Mouse (Mus musculus): ENCODE data around the gene Rab4a. TPM values are rescaled to one million over a fixed set of nuclear protein-coding genes. Genes with fewer than 3 reads are reported as not detected.

Gene Rab4a
- polyA plus RNA-seq, 1 experiment from 2014 or later: 70.2 TPM

GRCm38 (mm10) chr8:123820780-123821179 is 15.0 kb downstream of the Rab4a start:
- DNase-seq (ENCODE audit: low spot score) (no peak), ATAC-seq (replicated peaks; ENCODE audit: low FRiP score) (no peak)
- H3K27ac ChIP-seq (ENCODE audit: low read depth, low read length): no peak overlapping the region
- no peaks in the 10 kb centered on the region for H3K27me3 ChIP-seq (ENCODE audit: control insufficient read depth, insufficient read depth, low read length)
- no peak overlapping the region for H3K9ac ChIP-seq (ENCODE audit: low read length)
- H3K4me1 ChIP-seq (replicated peaks; ENCODE audit: control insufficient read depth, insufficient read depth, low read length): no peaks in the 10 kb centered on the region
- 97% methylated on average over 6 of the region's 6 CpGs for WGBS
- no peak overlapping the region for H3K4me2 ChIP-seq (ENCODE audit: low read depth, low read length, severe bottlenecking)
- H3K9me3 ChIP-seq (ENCODE audit: control insufficient read depth, low read length): no peaks in the 10 kb centered on the region
- H3K4me3 ChIP-seq (ENCODE audit: low read depth, low read length): no peak overlapping the region
- H3K36me3 ChIP-seq (ENCODE audit: control insufficient read depth, insufficient read depth, low read length): no peaks in the 10 kb centered on the region; the same call in 1 of the 2 replicates

- ATAC-seq (replicated peaks; ENCODE audit: low FRiP score): no peak
- H3K4me1 ChIP-seq (replicated peaks; ENCODE audit: control insufficient read depth, insufficient read depth, low read length): no peaks in the 10 kb centered on the region
Measured at GRCm38 (mm10) chr8:123823111-123823510, 17.3 kb downstream of the Rab4a start.

GRCm38 (mm10) chr8:123823532-123824123 is 17.8 kb downstream of the Rab4a start:
- H3K36me3 ChIP-seq (ENCODE audit: control insufficient read depth, insufficient read depth, low read length): peaks cover 4% of the 10 kb centered on the region; the same call in 1 of the 2 replicates
- WGBS: 95% methylated on average over 18 of the region's 18 CpGs
- H3K27ac ChIP-seq (ENCODE audit: low read depth, low read length): no peak overlapping the region
- no peak overlapping the region for H3K4me2 ChIP-seq (ENCODE audit: low read depth, low read length, severe bottlenecking)
- H3K27me3 ChIP-seq (ENCODE audit: control insufficient read depth, insufficient read depth, low read length): no peaks in the 10 kb centered on the region
- no peak overlapping the region for H3K4me3 ChIP-seq (ENCODE audit: low read depth, low read length)
- H3K9me3 ChIP-seq (ENCODE audit: control insufficient read depth, low read length): no peaks in the 10 kb centered on the region
- no peak for ATAC-seq (replicated peaks; ENCODE audit: low FRiP score)
- no peaks in the 10 kb centered on the region for H3K4me1 ChIP-seq (replicated peaks; ENCODE audit: control insufficient read depth, insufficient read depth, low read length)
- no peak for DNase-seq (ENCODE audit: low spot score)
- no peak overlapping the region for H3K9ac ChIP-seq (ENCODE audit: low read length)

More at GRCm38 (mm10) chr8:123823111-123823510, 17.3 kb downstream of the Rab4a start:
- no peak overlapping the region for H3K27ac ChIP-seq (ENCODE audit: low read depth, low read length)
- H3K9ac ChIP-seq (ENCODE audit: low read length): no peak overlapping the region
- no peaks in the 10 kb centered on the region for H3K9me3 ChIP-seq (ENCODE audit: control insufficient read depth, low read length)
- H3K4me2 ChIP-seq (ENCODE audit: low read depth, low read length, severe bottlenecking): no peak overlapping the region
- no peak for DNase-seq (ENCODE audit: low spot score)
- H3K4me3 ChIP-seq (ENCODE audit: low read depth, low read length): no peak overlapping the region
- 96% methylated on average over 10 of the region's 10 CpGs for WGBS
- H3K36me3 ChIP-seq (ENCODE audit: control insufficient read depth, insufficient read depth, low read length): peaks cover 4% of the 10 kb centered on the region; the same call in 1 of the 2 replicates
- H3K27me3 ChIP-seq (ENCODE audit: control insufficient read depth, insufficient read depth, low read length): no peaks in the 10 kb centered on the region

- Histone ChIP-seq H3K9ac (ENCODE audit: low read length) (no peak overlapping the region), H3K4me1 (replicated peaks; ENCODE audit: control insufficient read depth, insufficient read depth, low read length) (no peaks in the 10 kb centered on the region), H3K4me3 (ENCODE audit: low read depth, low read length) (no peak overlapping the region), H3K27me3 (ENCODE audit: control insufficient read depth, insufficient read depth, low read length) (no peaks in the 10 kb centered on the region), H3K36me3 (ENCODE audit: control insufficient read depth, insufficient read depth, low read length) (peaks cover 7% of the 10 kb centered on the region; the same call in 1 of the 2 replicates), H3K4me2 (ENCODE audit: low read depth, low read length, severe bottlenecking) (no peak overlapping the region), H3K9me3 (ENCODE audit: control insufficient read depth, low read length) (no peaks in the 10 kb centered on the region), H3K27ac (ENCODE audit: low read depth, low read length) (no peak overlapping the region)
- WGBS: 69% methylated on average over 9 of the region's 9 CpGs
- no peak for ATAC-seq (replicated peaks; ENCODE audit: low FRiP score)
- DNase-seq (ENCODE audit: low spot score): peak; percentile 58
Measured at GRCm38 (mm10) chr8:123826001-123826400, 20.2 kb downstream of the Rab4a start.

- whole genome bisulfite sequencing: 91% methylated on average over 7 of the region's 7 CpGs
- Histone ChIP-seq H3K9me3 (ENCODE audit: control insufficient read depth, low read length) (no peaks in the 10 kb centered on the region), H3K4me3 (ENCODE audit: low read depth, low read length) (no peak overlapping the region), H3K27me3 (ENCODE audit: control insufficient read depth, insufficient read depth, low read length) (no peaks in the 10 kb centered on the region), H3K27ac (ENCODE audit: low read depth, low read length) (no peak overlapping the region), H3K9ac (ENCODE audit: low read length) (no peak overlapping the region), H3K4me2 (ENCODE audit: low read depth, low read length, severe bottlenecking) (no peak overlapping the region), H3K4me1 (replicated peaks; ENCODE audit: control insufficient read depth, insufficient read depth, low read length) (no peaks in the 10 kb centered on the region), H3K36me3 (ENCODE audit: control insufficient read depth, insufficient read depth, low read length) (peaks cover 7% of the 10 kb centered on the region; the same call in 1 of the 2 replicates)
- ATAC-seq (replicated peaks; ENCODE audit: low FRiP score) (no peak), DNase-seq (ENCODE audit: low spot score) (no peak)
Measured at GRCm38 (mm10) chr8:123826758-123827157, 21.0 kb downstream of the Rab4a start.

GRCm38 (mm10) chr8:123827523-123827922 is 21.7 kb downstream of the Rab4a start:
- DNase-seq (ENCODE audit: low spot score) (no peak), ATAC-seq (replicated peaks; ENCODE audit: low FRiP score) (no peak)
- 91% methylated on average over 13 of the region's 13 CpGs for WGBS
- Histone ChIP-seq H3K4me3 (ENCODE audit: low read depth, low read length) (no peak overlapping the region), H3K4me1 (replicated peaks; ENCODE audit: control insufficient read depth, insufficient read depth, low read length) (no peaks in the 10 kb centered on the region), H3K4me2 (ENCODE audit: low read depth, low read length, severe bottlenecking) (no peak overlapping the region), H3K9ac (ENCODE audit: low read length) (no peak overlapping the region), H3K36me3 (ENCODE audit: control insufficient read depth, insufficient read depth, low read length) (peaks cover 7% of the 10 kb centered on the region; the same call in 1 of the 2 replicates), H3K27ac (ENCODE audit: low read depth, low read length) (no peak overlapping the region), H3K27me3 (ENCODE audit: control insufficient read depth, insufficient read depth, low read length) (no peaks in the 10 kb centered on the region), H3K9me3 (ENCODE audit: control insufficient read depth, low read length) (no peaks in the 10 kb centered on the region)

GRCm38 (mm10) chr8:123832757-123833156 is 27.0 kb downstream of the Rab4a start:
- no peaks in the 10 kb centered on the region for H3K9me3 ChIP-seq (ENCODE audit: control insufficient read depth, low read length)
- H3K27ac ChIP-seq (ENCODE audit: low read depth, low read length): no peak overlapping the region
- no peak for ATAC-seq (replicated peaks; ENCODE audit: low FRiP score)
- no peak overlapping the region for H3K4me3 ChIP-seq (ENCODE audit: low read depth, low read length)
- 94% methylated on average over 4 of the region's 4 CpGs for WGBS
- no peak overlapping the region for H3K4me2 ChIP-seq (ENCODE audit: low read depth, low read length, severe bottlenecking)
- no peak overlapping the region for H3K9ac ChIP-seq (ENCODE audit: low read length)
- H3K4me1 ChIP-seq (replicated peaks; ENCODE audit: control insufficient read depth, insufficient read depth, low read length): no peaks in the 10 kb centered on the region
- H3K36me3 ChIP-seq (ENCODE audit: control insufficient read depth, insufficient read depth, low read length): peaks cover 20% of the 10 kb centered on the region
- no peak for DNase-seq (ENCODE audit: low spot score)
- H3K27me3 ChIP-seq (ENCODE audit: control insufficient read depth, insufficient read depth, low read length): no peaks in the 10 kb centered on the region

- Histone ChIP-seq H3K36me3 (ENCODE audit: control insufficient read depth, insufficient read depth, low read length) (peaks cover 16% of the 10 kb centered on the region), H3K27ac (ENCODE audit: low read depth, low read length) (no peak overlapping the region), H3K9ac (ENCODE audit: low read length) (no peak overlapping the region), H3K27me3 (ENCODE audit: control insufficient read depth, insufficient read depth, low read length) (no peaks in the 10 kb centered on the region), H3K4me3 (ENCODE audit: low read depth, low read length) (no peak overlapping the region), H3K4me2 (ENCODE audit: low read depth, low read length, severe bottlenecking) (no peak overlapping the region), H3K9me3 (ENCODE audit: control insufficient read depth, low read length) (no peaks in the 10 kb centered on the region), H3K4me1 (replicated peaks; ENCODE audit: control insufficient read depth, insufficient read depth, low read length) (no peaks in the 10 kb centered on the region)
- ATAC-seq (replicated peaks; ENCODE audit: low FRiP score) (no peak), DNase-seq (ENCODE audit: low spot score) (peak; percentile 75)
- 61% methylated on average over 9 of the region's 9 CpGs for WGBS
Measured at GRCm38 (mm10) chr8:123835451-123835850, 29.7 kb downstream of the Rab4a start.

- no peak for DNase-seq (ENCODE audit: low spot score)
- Histone ChIP-seq H3K9ac (ENCODE audit: low read length) (no peak overlapping the region), H3K4me3 (ENCODE audit: low read depth, low read length) (no peak overlapping the region), H3K27ac (ENCODE audit: low read depth, low read length) (no peak overlapping the region), H3K4me2 (ENCODE audit: low read depth, low read length, severe bottlenecking) (no peak overlapping the region), H3K9me3 (ENCODE audit: control insufficient read depth, low read length) (no peaks in the 10 kb centered on the region), H3K27me3 (ENCODE audit: control insufficient read depth, insufficient read depth, low read length) (no peaks in the 10 kb centered on the region), H3K4me1 (replicated peaks; ENCODE audit: control insufficient read depth, insufficient read depth, low read length) (no peaks in the 10 kb centered on the region), H3K36me3 (ENCODE audit: control insufficient read depth, insufficient read depth, low read length) (peaks cover 16% of the 10 kb centered on the region)
- ATAC-seq (replicated peaks; ENCODE audit: low FRiP score): no peak
- 91% methylated on average over 6 of the region's 6 CpGs for WGBS
Measured at GRCm38 (mm10) chr8:123836354-123836753, 30.6 kb downstream of the Rab4a start.
